Mouse (Mus musculus) lung, adult 18-20 months (tissue): ENCODE results near the gene Skint11.
"Not testable (repeated sequence)": the region's sequence is repeated elsewhere in the genome, so short reads cannot be mapped to it uniquely, and the experiment has no call there.

Experiments
- DNase-seq, 2 experiments: peaks; one replicate each; pipeline ENCODE4 v3.0.0; 2022; ENCODE audit warnings: mixed read lengths in 2 of 2

Gene Skint11

DNA sequence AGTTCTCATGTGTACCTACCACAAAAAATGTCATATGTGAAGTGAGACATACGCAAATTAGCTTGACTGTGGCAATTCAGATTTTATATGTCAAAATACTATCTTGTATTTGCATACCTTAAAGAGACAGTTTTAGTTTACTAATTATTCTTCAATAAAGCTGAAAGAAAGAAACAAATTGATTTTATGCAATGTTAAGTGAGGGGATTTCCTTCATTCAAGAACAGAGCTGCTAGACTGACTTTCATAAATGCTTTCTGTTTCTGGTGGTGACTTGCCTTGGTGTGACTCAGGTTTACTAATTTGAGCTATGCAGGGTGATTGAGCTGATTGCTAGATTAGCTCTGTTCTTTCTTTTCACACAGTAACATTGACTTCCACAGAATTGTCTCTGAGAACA lies at the start of gene Skint11:
Gene Skint11 (plus strand): TSS at position 301 of the 400 bp plus-strand sequence.
- DNase-seq = no peak

DNA sequence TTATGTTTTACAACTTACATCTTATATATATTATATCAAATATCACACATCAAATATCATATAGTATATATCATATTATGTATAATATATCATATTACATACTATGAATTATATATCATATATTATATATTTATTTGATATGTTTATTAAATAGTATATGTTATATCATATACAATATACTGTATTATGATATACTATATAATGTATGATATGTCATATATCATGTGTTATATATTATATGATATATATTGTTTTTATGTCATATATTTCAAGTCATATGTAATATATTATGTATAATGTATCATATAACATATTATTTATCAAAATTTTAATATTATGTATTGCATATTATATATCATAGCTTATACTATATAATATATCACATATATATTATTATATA lies 2.0 kb upstream of the Skint11 start:
- DNase-seq = no peak

DNA sequence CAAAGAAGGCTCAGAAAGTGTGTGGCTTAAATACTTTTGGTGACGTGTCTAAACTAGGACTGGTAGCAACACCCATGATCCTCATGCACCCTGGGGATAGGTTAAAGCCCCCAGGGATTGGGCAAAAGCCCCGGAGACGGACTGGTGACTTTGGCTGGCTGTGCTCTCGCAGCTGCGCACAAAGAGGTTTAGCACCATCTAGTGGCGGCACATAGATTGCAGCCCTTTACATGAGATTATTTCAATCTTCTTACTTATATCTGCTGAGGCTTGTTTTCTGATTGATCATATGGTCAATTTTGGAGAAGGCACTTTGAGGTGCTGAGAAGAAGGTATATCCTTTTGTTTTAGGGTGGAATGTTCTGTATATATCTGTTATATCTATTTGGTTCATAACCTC lies 9.7 kb downstream of the Skint11 start:
- DNase-seq = not testable (repeated sequence)

DNA sequence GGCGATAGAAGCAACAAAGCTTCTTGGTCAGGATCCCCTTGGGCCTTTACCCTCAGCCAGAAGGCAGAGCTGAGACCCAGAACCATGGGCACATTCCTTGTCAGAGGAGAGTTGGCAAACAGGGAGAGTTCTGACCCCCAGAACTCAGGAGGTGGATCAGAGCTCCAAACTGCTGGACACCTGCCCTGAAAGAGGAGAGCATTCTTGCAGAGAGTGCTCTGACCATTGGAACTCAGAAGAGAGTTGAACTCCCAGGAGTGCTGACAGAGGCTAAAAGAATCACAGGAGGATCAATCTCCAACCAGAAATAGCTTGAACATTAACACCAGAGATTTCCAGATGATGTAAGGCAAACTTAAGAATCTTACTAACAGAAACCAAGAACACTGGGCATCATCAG lies 93.7 kb downstream of the Skint11 start:
- not testable (repeated sequence) for DNase-seq
